Comparison of ENCODE assay signal across 8 mouse cellular contexts in the genomic region with DNA sequence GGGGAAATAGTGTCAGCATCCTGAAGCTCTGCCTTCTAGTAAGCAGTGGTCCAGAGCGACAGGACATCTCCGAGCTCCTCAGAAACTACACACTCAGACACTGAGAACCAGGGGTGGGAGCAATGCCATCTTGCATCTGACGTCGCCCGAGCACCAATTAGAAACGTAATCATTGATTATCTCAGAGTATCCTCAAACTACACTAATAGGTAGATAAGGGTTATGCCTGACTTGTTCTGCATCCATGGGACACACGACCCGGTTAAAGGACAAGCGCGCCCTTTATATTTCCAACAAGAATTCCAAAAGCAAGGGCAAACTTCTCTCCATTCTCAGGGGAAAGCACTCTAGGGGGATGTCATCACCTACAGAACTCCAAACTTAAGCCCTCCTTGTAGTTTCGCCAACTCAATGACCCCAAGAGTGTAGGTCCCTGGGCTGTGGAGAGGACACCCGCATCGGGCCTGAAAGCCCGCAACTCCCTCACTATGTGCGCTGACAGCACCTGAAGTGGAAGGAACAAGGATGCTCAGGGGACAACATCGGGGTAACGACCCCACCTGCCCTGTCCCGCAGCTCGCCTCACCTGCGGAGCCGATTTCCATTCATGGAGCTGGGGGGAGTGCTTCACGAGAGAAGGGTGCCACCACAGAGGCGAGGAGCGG. TPM values are rescaled to one million over a fixed set of nuclear protein-coding genes. Genes with fewer than 3 reads are reported as not detected.
DNase-seq lines count a peak whose midpoint lies in the region; ATAC-seq and TF ChIP-seq lines count a peak whose summit lies in the region.

No protein-coding gene starts in this region.

- no peak for TF ChIP-seq POLR2A in bone marrow, adult 2 months (IDR thresholded peaks at IDR 0.05; ENCODE audit: borderline replicate concordance, control insufficient read depth, low read depth, low read length)

- WGBS in heart, embryonic 13.5 days = 2% methylated on average over 24 of the region's 24 CpGs
- 4% methylated on average over 24 of the region's 24 CpGs for WGBS in bone marrow, adult 2 months
- 1% methylated on average over 24 of the region's 24 CpGs for WGBS in forebrain, embryonic 15.5 days
- 2% methylated on average over 24 of the region's 24 CpGs for WGBS in liver, embryonic 11.5 days
- 3% methylated on average over 24 of the region's 24 CpGs for WGBS in stomach, embryonic 14.5 days

- peak overlapping the region; percentile 90 for H3K4me2 ChIP-seq in heart, embryonic 13.5 days
- peak overlapping the region; percentile 94 for H3K4me2 ChIP-seq in forebrain, embryonic 15.5 days (replicated peaks)
- peak overlapping the region; percentile 96 for H3K4me2 ChIP-seq in liver, embryonic 11.5 days
- H3K4me2 ChIP-seq in stomach, embryonic 14.5 days (replicated peaks; ENCODE audit: low read depth, low read length) = peak overlapping the region; percentile 93

- peak overlapping the region; percentile 94 for H3K9ac ChIP-seq in heart, embryonic 13.5 days
- H3K9ac ChIP-seq in forebrain, embryonic 15.5 days (replicated peaks) = peak overlapping the region; percentile 91
- H3K9ac ChIP-seq in liver, embryonic 11.5 days (ENCODE audit: low read depth, low read length) = peak overlapping the region; percentile 91
- peak overlapping the region; percentile 81 for H3K9ac ChIP-seq in stomach, embryonic 14.5 days (replicated peaks; ENCODE audit: low read depth, low read length)

- no peaks in the 10 kb centered on the region; the same call in 1 of the 2 replicates for H3K36me3 ChIP-seq in heart, embryonic 13.5 days
- no peaks in the 10 kb centered on the region for H3K36me3 ChIP-seq in forebrain, embryonic 15.5 days
- no peaks in the 10 kb centered on the region for H3K36me3 ChIP-seq in liver, embryonic 11.5 days (ENCODE audit: control insufficient read depth, insufficient read depth, low read length)
- no peaks in the 10 kb centered on the region for H3K36me3 ChIP-seq in stomach, embryonic 14.5 days (ENCODE audit: control insufficient read depth, insufficient read depth, low read length)

- no peaks in the 10 kb centered on the region for H3K9me3 ChIP-seq in heart, embryonic 13.5 days
- no peaks in the 10 kb centered on the region for H3K9me3 ChIP-seq in forebrain, embryonic 15.5 days
- no peaks in the 10 kb centered on the region for H3K9me3 ChIP-seq in liver, embryonic 11.5 days (ENCODE audit: control insufficient read depth, low read length)
- H3K9me3 ChIP-seq in stomach, embryonic 14.5 days (ENCODE audit: control insufficient read depth, low read depth, low read length) = no peaks in the 10 kb centered on the region

- no peak for TF ChIP-seq CTCF in bone marrow, adult 2 months (IDR thresholded peaks at IDR 0.05; ENCODE audit: control insufficient read depth, insufficient read depth, low read length)

- H3K4me3 ChIP-seq in heart, embryonic 13.5 days = peak overlapping the region; percentile 90
- H3K4me3 ChIP-seq in bone marrow, adult 2 months (replicated peaks; ENCODE audit: control insufficient read depth, low read depth, low read length) = peak overlapping the region; percentile 95
- H3K4me3 ChIP-seq in forebrain, embryonic 15.5 days = peak overlapping the region; percentile 99
- peak overlapping the region; percentile 90 for H3K4me3 ChIP-seq in liver, embryonic 11.5 days (ENCODE audit: low read depth, low read length)
- peak overlapping the region; percentile 91 for H3K4me3 ChIP-seq in stomach, embryonic 14.5 days (ENCODE audit: low read depth, low read length)

- 0 out of 2 replicates have a peak, but pooled peaks have one; percentile 9 for ATAC-seq in heart, embryonic 13.5 days (ENCODE audit: extremely low read depth, insufficient number of reproducible peaks, low FRiP score, low TSS enrichment)
- ATAC-seq in forebrain, embryonic 15.5 days (replicated peaks) = peak; percentile 75
- ATAC-seq in liver, embryonic 11.5 days (replicated peaks; ENCODE audit: low FRiP score) = no peak
- peak; percentile 14; the same call in 1 of the 2 replicates for ATAC-seq in stomach, embryonic 14.5 days (ENCODE audit: insufficient number of reproducible peaks, insufficient read depth, low FRiP score, low read depth)
- no peak; the same call in none of the 2 replicates for ATAC-seq in frontal cortex, adult (ENCODE audit: low TSS enrichment)

- H3K27ac ChIP-seq in heart, embryonic 13.5 days (replicated peaks) = peak overlapping the region; percentile 88
- peak overlapping the region; percentile 62 for H3K27ac ChIP-seq in bone marrow, adult 2 months (ENCODE audit: control insufficient read depth, insufficient read depth, low read depth, low read length, poor library complexity)
- peak overlapping the region; percentile 90 for H3K27ac ChIP-seq in forebrain, embryonic 15.5 days (replicated peaks)
- H3K27ac ChIP-seq in liver, embryonic 11.5 days (ENCODE audit: low read depth, low read length) = peak overlapping the region; percentile 78
- peak overlapping the region; percentile 79 for H3K27ac ChIP-seq in stomach, embryonic 14.5 days (ENCODE audit: low read length)

- peaks cover 7% of the 10 kb centered on the region for H3K4me1 ChIP-seq in heart, embryonic 13.5 days
- peaks cover 1% of the 10 kb centered on the region; the same call in 1 of the 2 replicates for H3K4me1 ChIP-seq in bone marrow, adult 2 months (ENCODE audit: control insufficient read depth, insufficient read depth, low read length)
- H3K4me1 ChIP-seq in forebrain, embryonic 15.5 days = peaks cover 13% of the 10 kb centered on the region
- peaks cover 7% of the 10 kb centered on the region; the same call in 1 of the 2 replicates for H3K4me1 ChIP-seq in liver, embryonic 11.5 days (replicated peaks; ENCODE audit: control insufficient read depth, insufficient read depth, low read length)
- H3K4me1 ChIP-seq in stomach, embryonic 14.5 days (ENCODE audit: control insufficient read depth, insufficient read depth, low read length) = no peaks in the 10 kb centered on the region

- no peak for DNase-seq in heart, postnatal 4 days
- peak; percentile 37 for DNase-seq in liver, embryonic 11.5 days (ENCODE audit: low spot score)
- DNase-seq in left cerebral cortex, adult 9 months (ENCODE audit: low spot score in 2 of 2) = no peak

- no peaks in the 10 kb centered on the region for H3K27me3 ChIP-seq in heart, embryonic 13.5 days (replicated peaks)
- no peaks in the 10 kb centered on the region for H3K27me3 ChIP-seq in forebrain, embryonic 15.5 days
- no peaks in the 10 kb centered on the region for H3K27me3 ChIP-seq in liver, embryonic 11.5 days (replicated peaks; ENCODE audit: control insufficient read depth, insufficient read depth, low read length)
- no peaks in the 10 kb centered on the region for H3K27me3 ChIP-seq in stomach, embryonic 14.5 days (ENCODE audit: control insufficient read depth, insufficient read depth, low read length)

RNA-seq across cellular contexts. Expression of a gene that starts 0.5 kb away (rescaled TPM):
- polyA plus RNA-seq in heart, embryonic 13.5 days (2015; fragmentation: Nextera tagmentation; extraction: Ambion mirVana) = 10.4 and 10.6 TPM in 2 replicates
- 10 to 100 TPM; 13.2 to 14.2 TPM for total RNA-seq in heart, postnatal 4 days (2021)
- 1.9 and 5.2 TPM in 2 replicates for polyA plus RNA-seq in bone marrow, adult 2 months (2011; ENCODE audit: insufficient read depth, insufficient read length, low replicate concordance, missing spikeins)
- 16.3 and 19.9 TPM in 2 replicates for polyA plus RNA-seq in forebrain, embryonic 15.5 days (2015; fragmentation: Nextera tagmentation; extraction: Ambion mirVana)
- 9.2 and 15.2 TPM in 2 replicates for polyA plus RNA-seq in liver, embryonic 11.5 days (2014; fragmentation: Nextera tagmentation; extraction: Ambion mirVana)
- polyA plus RNA-seq in stomach, embryonic 14.5 days (2014; fragmentation: Nextera tagmentation; extraction: Ambion mirVana) = 17.4 and 18.7 TPM in 2 replicates

RNA-seq across cellular contexts. Expression of a gene that starts 39.6 kb away (rescaled TPM):
- 2.7 and 2.8 TPM in 2 replicates for polyA plus RNA-seq in heart, embryonic 13.5 days (2015; fragmentation: Nextera tagmentation; extraction: Ambion mirVana)
- total RNA-seq in heart, postnatal 4 days (2021) = 10 to 100 TPM; 16.1 to 18.2 TPM
- 5.9 and 15.4 TPM in 2 replicates for polyA plus RNA-seq in bone marrow, adult 2 months (2011; ENCODE audit: insufficient read depth, insufficient read length, low replicate concordance, missing spikeins)
- polyA plus RNA-seq in forebrain, embryonic 15.5 days (2015; fragmentation: Nextera tagmentation; extraction: Ambion mirVana) = 15.3 and 17.2 TPM in 2 replicates
- 4.1 and 4.9 TPM in 2 replicates for polyA plus RNA-seq in liver, embryonic 11.5 days (2014; fragmentation: Nextera tagmentation; extraction: Ambion mirVana)
- 13.3 and 13.8 TPM in 2 replicates for polyA plus RNA-seq in stomach, embryonic 14.5 days (2014; fragmentation: Nextera tagmentation; extraction: Ambion mirVana)

Comparison
In these comparisons a context has a peak if more than half of its experiments do, and no peak if none do; other contexts are left out.
1. ATAC-seq: peak in heart, embryonic 13.5 days (single experiment), forebrain, embryonic 15.5 days (single experiment) and stomach, embryonic 14.5 days (single experiment); none in liver, embryonic 11.5 days (single experiment) and frontal cortex, adult (single experiment).
2. Peak in every context shown above with its lines, with median percentiles within 50 percentile points of each other: H3K27ac ChIP-seq, H3K4me2 ChIP-seq, H3K4me3 ChIP-seq and H3K9ac ChIP-seq.